Mouse (Mus musculus) MEL (cell line): Measurements from ENCODE around the gene Schip1. TPM values are rescaled to one million over a fixed set of nuclear protein-coding genes. Genes with fewer than 3 reads are reported as not detected.

Source experiments
- DNase-seq: peaks from one replicate; pipeline ENCODE4 v3.0.0; 2011; ENCODE audit warnings: low read depth, low spot score
- H3K27ac ChIP-seq: 2 replicates; pipeline ENCODE4 v1.5.1; 2012; ENCODE audit warnings: low read depth, mild to moderate bottlenecking, control low read depth, low read length, moderate library complexity; ENCODE audit not compliant: control insufficient read depth
- H3K27me3 ChIP-seq, 2 experiments: fragments of 150-350 bp in 1 of 2; sonication (generic) in 1 of 2; 2 replicates each; pipeline ENCODE4 v1.6.1; 2012; ENCODE audit warnings: low read length in 2 of 2, mild to moderate bottlenecking in 2 of 2, improper control_type of control experiment in 1 of 2, moderate library complexity in 1 of 2; ENCODE audit not compliant: insufficient read depth in 2 of 2, control insufficient read depth in 1 of 2
- H3K36me3 ChIP-seq, 2 experiments: 2 replicates each; pipeline ENCODE4 v1.6.1; 2012 to 2014; ENCODE audit warnings: low read length in 2 of 2, improper control_type of control experiment in 1 of 2, inconsistent platforms in 1 of 2, mild to moderate bottlenecking in 1 of 2; ENCODE audit not compliant: insufficient read depth in 2 of 2, control insufficient read depth in 1 of 2
- H3K4me1 ChIP-seq, 2 experiments: fragments of 150-350 bp in 1 of 2; sonication (generic) in 1 of 2; 2 replicates each; pipeline ENCODE4 v1.6.1; 2012; ENCODE audit warnings: low read length in 2 of 2, improper control_type of control experiment in 1 of 2, mild to moderate bottlenecking in 1 of 2; ENCODE audit not compliant: insufficient read depth in 2 of 2, control insufficient read depth in 1 of 2
- H3K4me3 ChIP-seq, 2 experiments: fragments of 150-350 bp in 1 of 2; sonication (generic) in 1 of 2; 2 replicates each; pipeline ENCODE4 v1.5.1; 2012; ENCODE audit warnings: low read depth in 2 of 2, low read length in 2 of 2, mild to moderate bottlenecking in 2 of 2, moderate library complexity in 2 of 2, control low read depth in 1 of 2, improper control_type of control experiment in 1 of 2; ENCODE audit not compliant: control insufficient read depth in 1 of 2, insufficient read depth in 1 of 2
- H3K79me2 ChIP-seq: 2 replicates; pipeline ENCODE4 v1.6.1; 2012; ENCODE audit warnings: mild to moderate bottlenecking, low read length, moderate library complexity; ENCODE audit not compliant: control insufficient read depth, poor library complexity, insufficient read depth
- H3K9ac ChIP-seq: 2 replicates; pipeline ENCODE4 v1.6.1; 2012; ENCODE audit warnings: low read depth, mild to moderate bottlenecking, control low read depth, low read length, moderate library complexity; ENCODE audit not compliant: control insufficient read depth, poor library complexity, severe bottlenecking
- H3K9me3 ChIP-seq: fragments of 150-350 bp; sonication (generic); replicated peaks from 2 replicates; pipeline ENCODE4 v1.6.1; 2012; ENCODE audit warnings: mild to moderate bottlenecking, low read length, improper control_type of control experiment, moderate library complexity; ENCODE audit not compliant: insufficient read depth
- BHLHE40 ChIP-seq: IDR thresholded peaks from 2 replicates; pipeline ENCODE4 v1.6.1; 2012; ENCODE audit warnings: low read depth, mild to moderate bottlenecking, inconsistent platforms, low read length, improper control_type of control experiment, borderline replicate concordance
- CHD1 ChIP-seq: IDR thresholded peaks from 2 replicates; pipeline ENCODE4 v1.6.1; 2012; ENCODE audit warnings: low read depth, mild to moderate bottlenecking, inconsistent platforms, low read length, improper control_type of control experiment
- CHD2 ChIP-seq: IDR thresholded peaks from 2 replicates; pipeline ENCODE4 v1.6.1; 2011; ENCODE audit warnings: low read length, improper control_type of control experiment
- E2F4 ChIP-seq: IDR thresholded peaks from 2 replicates; pipeline ENCODE4 v1.6.1; 2011; ENCODE audit warnings: low read depth, low read length, improper control_type of control experiment, borderline replicate concordance
- EP300 ChIP-seq, 2 experiments: IDR thresholded peaks; 2 replicates each; pipeline ENCODE4 v1.6.1; 2011; ENCODE audit warnings: improper control_type of control experiment in 2 of 2, low read length in 2 of 2, low read depth in 1 of 2, mild to moderate bottlenecking in 1 of 2
- HCFC1 ChIP-seq: IDR thresholded peaks from 2 replicates; pipeline ENCODE4 v1.6.1; 2012; ENCODE audit warnings: low read depth, mild to moderate bottlenecking, inconsistent platforms, low read length, improper control_type of control experiment, moderate library complexity
- JUND ChIP-seq: IDR thresholded peaks from 2 replicates; pipeline ENCODE4 v1.6.1; 2011; ENCODE audit warnings: low read depth, mild to moderate bottlenecking, improper control_type of control experiment, low read length
- KAT2A ChIP-seq: conservative IDR thresholded peaks from 2 replicates; pipeline ENCODE4 v1.6.1; 2012; ENCODE audit warnings: low read depth, low read length, improper control_type of control experiment, inconsistent platforms
- MAFK ChIP-seq: IDR thresholded peaks from 2 replicates; pipeline ENCODE4 v1.6.1; 2011; ENCODE audit warnings: low read depth, mild to moderate bottlenecking, low read length, improper control_type of control experiment, borderline replicate concordance
- MAZ ChIP-seq: IDR thresholded peaks from 2 replicates; pipeline ENCODE4 v1.6.1; 2012; ENCODE audit warnings: low read depth, mild to moderate bottlenecking, inconsistent platforms, low read length, improper control_type of control experiment
- MEF2A ChIP-seq: IDR thresholded peaks from 2 replicates; pipeline ENCODE4 v1.6.1; 2014; ENCODE audit warnings: low read depth, mild to moderate bottlenecking, inconsistent platforms, low read length, improper control_type of control experiment; ENCODE audit not compliant: poor library complexity, insufficient replicate concordance, severe bottlenecking; ENCODE audit errors: extremely low read depth
- MXI1 ChIP-seq: IDR thresholded peaks from 2 replicates; pipeline ENCODE4 v1.6.1; 2011; ENCODE audit warnings: mild to moderate bottlenecking, low read depth, low read length, improper control_type of control experiment
- MYB ChIP-seq: IDR thresholded peaks from 2 replicates; pipeline ENCODE4 v1.6.1; 2011; ENCODE audit warnings: mild to moderate bottlenecking, low read depth, low read length, improper control_type of control experiment
- POLR2AphosphoS2 ChIP-seq: IDR thresholded peaks from 2 replicates; pipeline ENCODE4 v1.6.1; 2011; ENCODE audit warnings: low read length, improper control_type of control experiment
- RCOR1 ChIP-seq: IDR thresholded peaks from 2 replicates; pipeline ENCODE4 v1.6.1; 2012; ENCODE audit warnings: low read depth, mild to moderate bottlenecking, inconsistent platforms, low read length, improper control_type of control experiment
- SIN3A ChIP-seq: IDR thresholded peaks from 2 replicates; pipeline ENCODE4 v1.6.1; 2012; ENCODE audit warnings: low read length, improper control_type of control experiment, inconsistent platforms
- SMC3 ChIP-seq: IDR thresholded peaks from 2 replicates; pipeline ENCODE4 v1.6.1; 2011; ENCODE audit warnings: low read depth, low read length, improper control_type of control experiment
- TCF12 ChIP-seq: IDR thresholded peaks from 2 replicates; pipeline ENCODE4 v1.6.1; 2014; ENCODE audit warnings: low read depth, mild to moderate bottlenecking, inconsistent platforms, low read length, improper control_type of control experiment, moderate library complexity
- UBTF ChIP-seq: IDR thresholded peaks from 2 replicates; pipeline ENCODE4 v1.6.1; 2012; ENCODE audit warnings: low read depth, mild to moderate bottlenecking, inconsistent platforms, low read length, improper control_type of control experiment, moderate library complexity, borderline replicate concordance; ENCODE audit not compliant: insufficient read depth
- USF2 ChIP-seq, 2 experiments: IDR thresholded peaks; 2 replicates each; pipeline ENCODE4 v1.6.1; 2011 to 2012; ENCODE audit warnings: improper control_type of control experiment in 2 of 2, low read length in 2 of 2, borderline replicate concordance in 1 of 2, inconsistent platforms in 1 of 2, low read depth in 1 of 2, mild to moderate bottlenecking in 1 of 2; ENCODE audit not compliant: insufficient read depth in 1 of 2
- ZC3H11A ChIP-seq: IDR thresholded peaks from 2 replicates; pipeline ENCODE4 v1.6.1; 2012; ENCODE audit warnings: low read depth, mild to moderate bottlenecking, inconsistent platforms, low read length, improper control_type of control experiment
- ZKSCAN1 ChIP-seq: IDR thresholded peaks from 2 replicates; pipeline ENCODE4 v1.6.1; 2012; ENCODE audit warnings: low read depth, mild to moderate bottlenecking, inconsistent platforms, low read length, improper control_type of control experiment, moderate library complexity
- ZMIZ1 ChIP-seq: IDR thresholded peaks from 2 replicates; pipeline ENCODE4 v1.6.1; 2012; ENCODE audit warnings: low read depth, mild to moderate bottlenecking, inconsistent platforms, low read length, improper control_type of control experiment, moderate library complexity
- polyA plus RNA-seq, 2 experiments: library from polyadenylated mRNA; stranded (reverse) in 1 of 2; unstranded in 1 of 2; fragments of >175 nt in 1 of 2; fragments of >200 nt in 1 of 2; gene quantifications; 2 replicates each; pipeline versions ENCODE4 v1.2.1 to v1.2.4; 2012; ENCODE audit warnings: low replicate concordance in 2 of 2, low read depth in 1 of 2; ENCODE audit not compliant: insufficient read length in 2 of 2, insufficient read depth in 1 of 2, missing spikeins in 1 of 2
- total RNA-seq: library from RNA; depleted of rRNA; stranded (reverse); fragments of 300-350 nt; gene quantifications from 2 replicates; pipeline ENCODE4 v1.2.3, GENCODE M21; 2012

Gene Schip1
- total and polyA plus RNA-seq, 3 experiments = 10.1 to 12.4 TPM; not detected in 1

DNA sequence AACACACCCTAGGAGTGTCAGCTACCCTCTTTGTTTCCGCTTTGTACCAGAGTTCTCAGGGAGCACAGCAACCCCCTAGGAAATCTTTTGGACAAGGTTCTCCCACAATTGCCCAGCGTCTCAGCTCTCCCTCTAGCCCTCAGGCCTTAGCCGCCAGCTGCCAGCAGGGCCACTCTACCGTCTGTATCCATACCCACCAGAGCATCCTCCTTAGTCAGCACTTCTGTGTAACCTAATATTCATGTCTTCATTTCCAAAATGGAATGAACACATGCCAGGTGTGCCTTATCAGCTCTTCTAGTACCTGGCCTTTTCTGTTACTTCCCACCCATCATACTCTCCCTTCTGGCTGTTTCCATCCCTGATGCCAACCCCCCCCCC lies 501.1 kb downstream of the Schip1 start:
- no peaks in the 10 kb centered on the region for H3K27me3 ChIP-seq
- TF ChIP-seq ZC3H11A (no peak), MYB (no peak), POLR2AphosphoS2 (no peak), E2F4 (no peak), HCFC1 (no peak), SMC3 (no peak), USF2 (IDR thresholded peaks at IDR 0.05; ENCODE audit: borderline replicate concordance in 1 of 2, insufficient read depth in 1 of 2, low read depth in 1 of 2, low read length in 2 of 2) (no peak), SIN3A (no peak), MXI1 (no peak), MEF2A (no peak), RCOR1 (no peak), JUND (no peak), TCF12 (no peak), KAT2A (no peak), MAZ (no peak), ZMIZ1 (no peak)
- TF ChIP-seq, all 39 proteins: peak for 0
- Histone ChIP-seq H3K36me3 (no peaks in the 10 kb centered on the region), H3K9ac (no peak overlapping the region), H3K4me3 (no peak overlapping the region), H3K4me1 (no peaks in the 10 kb centered on the region), H3K27ac (no peak overlapping the region), H3K79me2 (no peaks in the 10 kb centered on the region; the same call in 1 of the 2 replicates), H3K9me3 (no peaks in the 10 kb centered on the region)
- DNase-seq = no peak

DNA sequence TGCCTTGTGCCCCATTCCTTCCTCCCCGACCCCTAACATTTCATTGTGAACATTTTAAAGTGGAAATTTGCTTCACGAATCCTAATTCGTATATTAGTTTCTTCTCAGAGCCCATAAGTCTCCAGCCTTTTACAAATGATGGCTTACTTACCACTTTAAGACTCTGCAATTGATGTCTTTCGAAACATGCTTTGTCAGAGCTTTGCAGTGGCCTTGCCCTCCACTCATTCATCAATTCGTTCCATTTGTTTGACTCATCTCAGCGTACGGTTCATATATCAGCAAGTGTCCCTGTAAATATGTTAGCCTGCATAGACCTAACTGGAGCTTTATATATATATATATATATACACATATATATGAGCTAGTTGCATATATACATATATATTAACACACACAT lies 503.0 kb downstream of the Schip1 start:
- H3K36me3 ChIP-seq = no peaks in the 10 kb centered on the region
- H3K9ac ChIP-seq = no peak overlapping the region
- no peaks in the 10 kb centered on the region; the same call in 1 of the 2 replicates for H3K79me2 ChIP-seq
- TF ChIP-seq MEF2A (no peak), BHLHE40 (no peak), ZMIZ1 (no peak), SMC3 (no peak), CHD1 (no peak), MAFK (no peak), USF2 (IDR thresholded peaks at IDR 0.05; ENCODE audit: borderline replicate concordance in 1 of 2, insufficient read depth in 1 of 2, low read depth in 1 of 2, low read length in 2 of 2) (no peak), UBTF (no peak), CHD2 (no peak), ZC3H11A (no peak), ZKSCAN1 (no peak), EP300 (IDR thresholded peaks at IDR 0.05; ENCODE audit: low read depth in 1 of 2, low read length in 2 of 2) (no peak)
- no peak overlapping the region for H3K27ac ChIP-seq
- H3K4me3 ChIP-seq = no peak overlapping the region
- DNase-seq = no peak
- no peaks in the 10 kb centered on the region for H3K4me1 ChIP-seq
- no peaks in the 10 kb centered on the region for H3K9me3 ChIP-seq
- no peaks in the 10 kb centered on the region for H3K27me3 ChIP-seq
